Mouse (Mus musculus): ENCODE data around the gene Fancd2. TPM values are rescaled to one million over a fixed set of nuclear protein-coding genes. Genes with fewer than 3 reads are reported as not detected.

The Fancd2 gene
- polyA plus RNA-seq, 1 experiment, result 4.8 TPM

DNA sequence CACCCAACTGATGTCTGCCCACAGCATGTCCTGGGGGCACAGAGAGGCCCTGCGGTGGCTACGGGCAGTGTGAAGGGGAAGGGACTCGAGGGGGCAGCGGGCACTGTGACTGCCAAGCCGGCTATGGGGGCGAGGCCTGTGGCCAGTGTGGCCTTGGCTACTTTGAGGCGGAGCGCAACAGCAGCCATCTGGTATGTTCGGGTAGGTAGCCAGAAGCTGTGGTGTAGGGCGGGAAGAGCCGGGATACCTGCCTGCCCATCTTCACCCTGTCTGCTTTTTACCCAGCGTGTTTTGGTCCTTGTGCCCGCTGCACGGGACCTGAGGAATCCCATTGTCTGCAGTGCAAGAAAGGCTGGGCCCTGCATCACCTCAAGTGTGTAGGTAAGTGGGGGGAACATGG is 42.1 kb upstream of the Fancd2 start:
- Histone ChIP-seq H3ac (ENCODE audit: control insufficient read depth, insufficient read length, low read depth) (no peak overlapping the region), H3K79me2 (ENCODE audit: control insufficient read depth, insufficient read depth) (no peaks in the 10 kb centered on the region)
- no peak for TF ChIP-seq USF1 (IDR thresholded peaks at IDR 0.05; ENCODE audit: low read depth)
- TF ChIP-seq CTCF (IDR thresholded peaks at IDR 0.05; ENCODE audit: control insufficient read depth, insufficient read depth, insufficient read length), result no peak

DNA sequence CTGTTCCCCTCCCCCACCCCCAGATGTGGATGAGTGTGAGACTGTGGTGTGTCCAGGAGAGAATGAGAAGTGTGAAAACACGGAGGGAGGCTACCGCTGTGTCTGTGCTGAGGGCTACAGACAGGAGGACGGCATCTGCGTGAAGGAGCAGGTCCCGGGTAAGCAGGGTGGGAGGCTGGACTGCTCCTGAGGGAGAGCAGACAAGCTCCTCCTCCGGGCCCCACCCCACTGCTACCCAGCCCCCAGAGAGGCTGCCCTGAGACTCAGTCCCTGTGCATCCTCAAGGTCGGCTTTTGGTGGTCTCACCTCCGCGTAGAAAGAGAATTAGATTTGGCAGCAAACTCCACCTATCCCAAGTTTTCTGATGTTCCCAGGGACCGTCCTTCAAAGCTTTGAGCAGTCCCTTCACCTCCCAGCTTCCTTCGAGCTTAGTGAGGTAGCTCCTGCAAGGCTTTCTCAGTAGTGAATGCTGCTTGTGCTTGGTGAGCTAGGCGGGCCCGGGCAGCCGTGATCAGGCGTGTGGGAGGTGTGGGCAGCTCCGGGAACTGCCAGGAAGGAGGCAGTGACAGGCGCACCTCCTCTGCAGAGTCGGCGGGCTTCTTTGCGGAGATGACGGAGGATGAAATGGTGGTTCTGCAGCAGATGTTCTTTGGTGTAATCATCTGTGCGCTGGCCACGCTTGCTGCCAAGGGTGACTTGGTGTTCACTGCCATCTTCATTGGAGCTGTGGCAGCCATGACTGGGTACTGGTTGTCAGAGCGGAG is 39.2 kb upstream of the Fancd2 start:
- Histone ChIP-seq H3K79me3 (ENCODE audit: low read depth) (no peaks in the 10 kb centered on the region), H3K4me3 (ENCODE audit: insufficient read depth, poor library complexity, severe bottlenecking) (no peak overlapping the region), H3K27me3 (ENCODE audit: control insufficient read depth, insufficient read depth, insufficient read length) (no peaks in the 10 kb centered on the region), H3K79me2 (ENCODE audit: control insufficient read depth, insufficient read depth) (no peaks in the 10 kb centered on the region), H3ac (ENCODE audit: control insufficient read depth, insufficient read length, low read depth) (no peak overlapping the region), H3K36me3 (ENCODE audit: control insufficient read depth, insufficient read depth) (peaks cover 16% of the 10 kb centered on the region)
- no peak for TF ChIP-seq CTCF (IDR thresholded peaks at IDR 0.05; ENCODE audit: control insufficient read depth, insufficient read depth, insufficient read length)
- no peak for TF ChIP-seq MYOD1 (IDR thresholded peaks at IDR 0.05; ENCODE audit: control insufficient read depth, insufficient read length, low read depth)
- no peak for TF ChIP-seq MAX (IDR thresholded peaks at IDR 0.05)
- no peak for TF ChIP-seq CEBPB (IDR thresholded peaks at IDR 0.05; ENCODE audit: low read depth)

More for the DNA sequence above, 42.1 kb upstream of the Fancd2 start:
- Histone ChIP-seq H3K36me3 (ENCODE audit: control insufficient read depth, insufficient read depth) (peaks cover 16% of the 10 kb centered on the region), H3K79me3 (ENCODE audit: low read depth) (no peaks in the 10 kb centered on the region), H3K4me3 (ENCODE audit: insufficient read depth, poor library complexity, severe bottlenecking) (no peak overlapping the region), H3K27me3 (ENCODE audit: control insufficient read depth, insufficient read depth, insufficient read length) (no peaks in the 10 kb centered on the region)

DNA sequence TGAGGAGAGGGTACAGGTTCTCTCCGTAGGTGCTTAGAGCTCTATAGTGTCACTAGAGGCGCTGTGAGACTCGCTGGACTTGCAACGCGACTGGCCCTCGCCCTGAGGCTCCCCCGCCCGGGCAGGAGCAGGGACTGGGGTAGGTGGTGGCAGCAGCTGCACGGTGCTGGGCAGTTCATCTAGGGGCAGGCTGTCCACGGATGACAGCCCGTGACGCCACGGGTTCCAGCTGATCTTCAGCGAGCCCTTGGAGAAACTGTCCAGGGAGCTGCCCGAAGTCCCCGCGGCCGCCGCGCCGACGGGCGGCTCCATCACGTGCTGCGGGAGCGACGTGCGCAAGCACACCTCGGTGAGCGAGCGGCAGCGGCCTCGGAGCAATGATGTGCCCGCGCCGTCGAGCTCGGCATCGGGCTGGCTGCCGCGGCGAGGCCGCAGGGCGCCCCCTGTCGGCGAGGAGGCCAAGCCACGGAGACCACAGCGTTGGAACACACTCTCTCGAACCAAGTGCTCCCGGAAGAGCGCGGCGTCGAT is 37.2 kb upstream of the Fancd2 start:
- peaks cover 6% of the 10 kb centered on the region for H3K36me3 ChIP-seq (ENCODE audit: control insufficient read depth, insufficient read depth)
- no peak overlapping the region for H3K4me3 ChIP-seq (ENCODE audit: insufficient read depth, poor library complexity, severe bottlenecking)
- TF ChIP-seq MYOG (IDR thresholded peaks at IDR 0.05; ENCODE audit: control insufficient read depth, extremely low read depth, insufficient read length), result no peak
- TF ChIP-seq MYOD1 (IDR thresholded peaks at IDR 0.05; ENCODE audit: control insufficient read depth, insufficient read length, low read depth), result no peak
- TF ChIP-seq CTCF (IDR thresholded peaks at IDR 0.05; ENCODE audit: control insufficient read depth, insufficient read depth, insufficient read length), result peak; percentile 37
- no peaks in the 10 kb centered on the region for H3K79me3 ChIP-seq (ENCODE audit: low read depth)
- no peaks in the 10 kb centered on the region for H3K27me3 ChIP-seq (ENCODE audit: control insufficient read depth, insufficient read depth, insufficient read length)
- H3ac ChIP-seq (ENCODE audit: control insufficient read depth, insufficient read length, low read depth), result no peak overlapping the region
- no peaks in the 10 kb centered on the region for H3K79me2 ChIP-seq (ENCODE audit: control insufficient read depth, insufficient read depth)

DNA sequence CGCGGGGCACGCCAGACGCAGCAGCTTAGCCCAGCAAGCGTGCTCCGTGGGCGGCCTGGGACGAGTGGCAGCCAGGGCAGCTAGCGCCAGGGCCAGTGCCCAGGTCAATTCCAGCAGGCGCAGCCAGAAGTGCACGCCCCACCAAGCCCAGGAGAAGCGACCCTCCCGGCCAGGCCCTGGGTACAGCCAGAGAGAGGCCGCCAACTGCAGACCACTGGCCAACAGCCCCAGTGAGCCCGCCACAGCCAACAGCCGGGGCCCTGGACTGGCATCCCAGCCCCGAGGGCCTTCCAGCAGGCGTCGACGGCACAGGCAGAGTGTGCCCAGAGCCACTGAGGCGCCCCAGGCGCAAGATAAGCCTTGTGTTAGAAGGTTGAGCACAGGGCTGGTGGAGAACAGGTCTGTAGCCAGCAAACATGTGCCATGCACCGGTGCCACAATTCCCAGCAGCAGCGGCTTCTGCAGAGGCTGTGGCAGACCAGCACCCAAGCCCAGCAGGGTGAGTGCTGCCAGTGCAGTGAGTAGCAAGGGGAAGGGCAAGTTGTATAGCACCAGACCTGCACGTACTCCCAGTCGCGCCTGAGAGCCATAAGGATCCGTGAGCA is 36.3 kb upstream of the Fancd2 start:
- H3K79me2 ChIP-seq (ENCODE audit: control insufficient read depth, insufficient read depth), result no peaks in the 10 kb centered on the region
- H3ac ChIP-seq (ENCODE audit: control insufficient read depth, insufficient read length, low read depth), result no peak overlapping the region
- no peaks in the 10 kb centered on the region for H3K79me3 ChIP-seq (ENCODE audit: low read depth)
- peaks cover under 1% of the 10 kb centered on the region for H3K36me3 ChIP-seq (ENCODE audit: control insufficient read depth, insufficient read depth)
- no peak overlapping the region for H3K4me3 ChIP-seq (ENCODE audit: insufficient read depth, poor library complexity, severe bottlenecking)
- H3K27me3 ChIP-seq (ENCODE audit: control insufficient read depth, insufficient read depth, insufficient read length), result no peaks in the 10 kb centered on the region
- no peak for TF ChIP-seq FOSL1 (IDR thresholded peaks at IDR 0.05; ENCODE audit: insufficient read depth, low read length, poor library complexity, severe bottlenecking)
- no peak for TF ChIP-seq USF1 (IDR thresholded peaks at IDR 0.05; ENCODE audit: low read depth)
- TF ChIP-seq MAX (IDR thresholded peaks at IDR 0.05), result no peak

DNA sequence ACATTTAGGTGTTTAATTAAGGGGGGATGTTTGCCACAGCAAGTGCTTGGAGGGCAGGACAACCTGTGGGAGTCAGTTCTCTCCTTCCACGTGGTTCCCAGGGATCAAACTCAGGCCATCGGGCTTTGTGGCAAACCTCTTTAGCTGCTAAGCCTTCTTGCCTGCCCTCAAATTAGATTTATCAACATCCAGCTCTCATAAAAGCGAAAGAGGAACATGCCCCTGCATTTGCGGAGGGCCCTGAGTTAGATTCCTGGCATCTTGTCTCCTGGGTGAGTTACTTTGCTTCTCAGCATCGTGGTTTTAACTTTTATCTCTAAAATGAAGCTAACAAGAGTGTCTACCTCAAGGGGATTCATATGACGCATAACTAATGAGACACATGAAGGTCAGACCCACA is 32.1 kb upstream of the Fancd2 start:
- no peaks in the 10 kb centered on the region for H3K36me3 ChIP-seq (ENCODE audit: control insufficient read depth, insufficient read depth)
- no peak overlapping the region for H3K4me3 ChIP-seq (ENCODE audit: insufficient read depth, poor library complexity, severe bottlenecking)
- no peaks in the 10 kb centered on the region for H3K79me2 ChIP-seq (ENCODE audit: control insufficient read depth, insufficient read depth)
- peaks cover 5% of the 10 kb centered on the region for H3K27me3 ChIP-seq (ENCODE audit: control insufficient read depth, insufficient read depth, insufficient read length)
- TF ChIP-seq USF1 (IDR thresholded peaks at IDR 0.05; ENCODE audit: low read depth), result no peak
- no peaks in the 10 kb centered on the region for H3K79me3 ChIP-seq (ENCODE audit: low read depth)
- no peak overlapping the region for H3ac ChIP-seq (ENCODE audit: control insufficient read depth, insufficient read length, low read depth)

DNA sequence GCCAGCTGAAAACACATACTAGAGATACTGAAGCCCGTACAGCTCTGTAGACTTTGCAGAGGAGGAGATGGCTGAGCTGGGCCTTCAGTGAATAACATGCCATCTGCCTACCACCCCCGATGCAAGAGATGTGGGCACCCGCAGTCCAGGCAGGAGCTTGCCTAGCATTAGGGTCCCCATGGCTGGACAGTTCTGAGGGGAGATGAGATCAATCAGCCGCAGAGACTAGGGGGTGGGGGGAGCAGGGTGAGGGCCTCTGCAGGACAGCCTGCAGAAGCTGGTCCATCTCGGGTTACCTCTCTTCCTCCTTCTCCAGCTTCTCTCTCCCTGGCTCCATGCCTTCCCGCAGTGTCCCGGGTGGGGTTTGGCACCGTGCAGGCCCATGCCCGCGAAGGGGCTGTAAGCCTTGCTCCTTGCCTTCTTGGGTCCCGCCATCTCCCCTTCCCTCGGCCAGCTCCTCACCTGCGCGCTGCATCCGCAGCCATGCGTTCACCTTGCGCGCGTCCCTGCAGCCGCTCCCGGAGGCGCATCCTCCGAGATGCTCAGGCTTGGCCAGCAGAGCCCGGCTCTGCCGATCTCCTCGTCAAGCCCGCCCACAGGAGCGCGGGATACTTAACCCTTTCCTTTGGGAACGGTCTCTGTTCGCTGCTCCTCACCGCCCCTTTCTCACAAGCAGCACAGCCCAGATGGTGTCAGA is 29.9 kb upstream of the Fancd2 start, which contains the start of gene Prrt3:
Prrt3 (minus strand) TSS at position 544 of the 697 bp plus-strand sequence.
- Histone ChIP-seq H3K36me3 (ENCODE audit: control insufficient read depth, insufficient read depth) (no peaks in the 10 kb centered on the region), H3K4me3 (ENCODE audit: insufficient read depth, poor library complexity, severe bottlenecking) (no peak within 1 kb of the TSS), H3ac (ENCODE audit: control insufficient read depth, insufficient read length, low read depth) (no peak within 1 kb of the TSS), H3K27me3 (ENCODE audit: control insufficient read depth, insufficient read depth, insufficient read length) (peaks cover 5% of the 10 kb centered on the region), H3K79me2 (ENCODE audit: control insufficient read depth, insufficient read depth) (no peaks in the 10 kb centered on the region), H3K79me3 (ENCODE audit: low read depth) (no peaks in the 10 kb centered on the region)
- no peak for TF ChIP-seq MYOG (IDR thresholded peaks at IDR 0.05; ENCODE audit: control insufficient read depth, extremely low read depth, insufficient read length)
- no peak for TF ChIP-seq MYOD1 (IDR thresholded peaks at IDR 0.05; ENCODE audit: control insufficient read depth, insufficient read length, low read depth)
- TF ChIP-seq CTCF (IDR thresholded peaks at IDR 0.05; ENCODE audit: control insufficient read depth, insufficient read depth, insufficient read length), result no peak
- no peak for TF ChIP-seq MAX (IDR thresholded peaks at IDR 0.05)
- no peak for TF ChIP-seq CEBPB (IDR thresholded peaks at IDR 0.05; ENCODE audit: low read depth)
- TF ChIP-seq USF1 (IDR thresholded peaks at IDR 0.05; ENCODE audit: low read depth), result no peak
- TF ChIP-seq FOSL1 (IDR thresholded peaks at IDR 0.05; ENCODE audit: insufficient read depth, low read length, poor library complexity, severe bottlenecking), result no peak
